Mouse (Mus musculus) heart, embryonic 16.5 days (tissue): ENCODE data around the gene Gm47959. TPM values are rescaled to one million over a fixed set of nuclear protein-coding genes. Genes with fewer than 3 reads are reported as not detected.

Experiments used
- ATAC-seq: fragments of 200-750 bp; cut with Nextera tagmentation; replicated peaks from 2 replicates; pipeline ENCODE4 v1.8.0; 2017; ENCODE audit warnings: moderate number of reproducible peaks; ENCODE audit not compliant: insufficient read depth, low FRiP score; ENCODE audit errors: extremely low read depth
- H3K27ac ChIP-seq: fragments of 300-500 bp; sonication (generic); 2 replicates; pipeline ENCODE4 v1.5.1; 2014; ENCODE audit warnings: mild to moderate bottlenecking, low read length, control low read depth, moderate library complexity
- H3K27me3 ChIP-seq: fragments of 300-500 bp; sonication (generic); 2 replicates; pipeline ENCODE4 v1.6.1; 2014; ENCODE audit warnings: low read length, mixed read lengths; ENCODE audit not compliant: control insufficient read depth, insufficient read depth
- H3K36me3 ChIP-seq: fragments of 300-500 bp; sonication (generic); 2 replicates; pipeline ENCODE4 v1.6.1; 2014; ENCODE audit not compliant: control insufficient read depth, insufficient read depth
- H3K4me1 ChIP-seq: fragments of 300-500 bp; sonication (generic); 2 replicates; pipeline ENCODE4 v1.6.1; 2014; ENCODE audit warnings: low read length, mixed read lengths; ENCODE audit not compliant: control insufficient read depth, insufficient read depth
- H3K4me2 ChIP-seq: fragments of 300-500 bp; sonication (generic); 2 replicates; pipeline ENCODE4 v1.6.1; 2014; ENCODE audit warnings: low read depth, mild to moderate bottlenecking, control low read depth, low read length
- H3K4me3 ChIP-seq: fragments of 300-500 bp; sonication (generic); 2 replicates; pipeline ENCODE4 v1.5.1; 2014; ENCODE audit warnings: mild to moderate bottlenecking, control low read depth, low read length
- H3K9ac ChIP-seq: fragments of 300-500 bp; sonication (generic); 2 replicates; pipeline ENCODE4 v1.6.1; 2014; ENCODE audit warnings: low read length, control low read depth
- H3K9me3 ChIP-seq: fragments of 300-500 bp; sonication (generic); replicated peaks from 2 replicates; pipeline ENCODE4 v1.6.1; 2016; ENCODE audit warnings: low read length; ENCODE audit not compliant: control insufficient read depth
- WGBS: fragments of 180-500 bp; shearing (Covaris S2); extraction: QIAGEN DNeasy Blood & Tissue Kit; methylation state at CpG from one replicate; pipeline ENCODE4 v1.1.7; 2014; 5-methylcytosine and 5-hydroxymethylcytosine counted together
- polyA plus RNA-seq: library from polyadenylated mRNA; unstranded; fragments of >200 nt; fragmentation: Nextera tagmentation; extraction: Ambion mirVana; gene quantifications from 2 replicates; pipeline ENCODE4 v1.2.1, GENCODE M21; 2015

Gm47959 gene
- polyA plus RNA-seq, 1 experiment from 2014 or later = not detected

DNA sequence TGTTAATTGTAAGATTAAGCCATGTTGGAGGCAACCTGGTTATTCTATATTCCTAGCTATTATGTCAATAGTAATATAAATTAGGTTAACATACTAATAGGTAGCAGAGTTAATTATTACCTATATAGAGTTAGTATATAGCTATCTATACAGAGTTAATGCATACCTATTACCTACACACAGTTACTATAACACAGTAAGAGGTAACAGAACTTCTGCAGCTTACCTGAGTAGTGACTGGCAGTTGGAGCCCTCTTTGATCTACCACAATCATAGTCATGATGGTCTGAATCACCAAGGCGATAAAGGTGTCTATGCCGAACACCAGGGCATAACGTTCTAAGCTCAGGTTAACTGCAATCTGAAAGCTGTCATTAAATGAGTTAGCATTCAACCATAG lies 14.1 kb downstream of the Gm47959 start:
- no peak overlapping the region for H3K4me3 ChIP-seq
- H3K9me3 ChIP-seq = 0 out of 2 replicates have a peak, but pooled peaks cover 5% of the 10 kb centered on the region
- H3K9ac ChIP-seq = no peak overlapping the region
- H3K4me1 ChIP-seq = no peaks in the 10 kb centered on the region
- no peaks in the 10 kb centered on the region for H3K27me3 ChIP-seq
- no peak overlapping the region for H3K4me2 ChIP-seq
- 88% methylated on average over 3 of the region's 3 CpGs for WGBS
- no peak for ATAC-seq
- H3K36me3 ChIP-seq = no peaks in the 10 kb centered on the region
- H3K27ac ChIP-seq = no peak overlapping the region

DNA sequence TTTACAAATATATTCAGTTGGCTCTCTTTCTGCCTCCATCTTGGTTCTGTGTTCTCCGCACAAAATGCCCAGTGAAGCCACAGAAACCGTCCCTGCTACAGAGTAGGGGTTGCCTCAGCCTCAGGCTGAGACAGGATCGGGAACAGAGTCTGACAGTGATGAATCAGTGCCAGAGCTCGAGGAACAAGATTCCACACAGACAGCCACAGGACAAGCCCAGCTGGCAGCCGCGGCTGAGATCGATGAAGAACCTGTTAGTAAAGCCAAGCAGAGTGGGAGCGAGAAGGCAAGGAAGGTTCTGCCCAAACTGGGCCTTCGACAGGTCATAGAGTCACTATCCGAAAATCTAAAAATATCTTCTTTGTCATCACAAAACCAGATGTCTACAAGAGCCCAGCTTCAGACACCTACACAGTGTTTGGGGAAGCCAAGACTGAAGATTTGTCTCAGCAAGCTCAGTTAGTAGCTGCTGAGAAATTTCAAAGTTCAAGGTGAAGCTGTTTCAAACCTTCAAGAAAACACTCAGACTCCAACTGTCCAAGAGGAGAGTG lies 15.1 kb downstream of the Gm47959 start:
- Histone ChIP-seq H3K4me1 (no peaks in the 10 kb centered on the region), H3K4me2 (no peak overlapping the region), H3K9ac (no peak overlapping the region), H3K27ac (no peak overlapping the region), H3K36me3 (no peaks in the 10 kb centered on the region), H3K9me3 (0 out of 2 replicates have a peak, but pooled peaks cover 5% of the 10 kb centered on the region), H3K27me3 (no peaks in the 10 kb centered on the region), H3K4me3 (no peak overlapping the region)
- no peak for ATAC-seq
- 59% methylated on average over 10 of the region's 10 CpGs for WGBS

DNA sequence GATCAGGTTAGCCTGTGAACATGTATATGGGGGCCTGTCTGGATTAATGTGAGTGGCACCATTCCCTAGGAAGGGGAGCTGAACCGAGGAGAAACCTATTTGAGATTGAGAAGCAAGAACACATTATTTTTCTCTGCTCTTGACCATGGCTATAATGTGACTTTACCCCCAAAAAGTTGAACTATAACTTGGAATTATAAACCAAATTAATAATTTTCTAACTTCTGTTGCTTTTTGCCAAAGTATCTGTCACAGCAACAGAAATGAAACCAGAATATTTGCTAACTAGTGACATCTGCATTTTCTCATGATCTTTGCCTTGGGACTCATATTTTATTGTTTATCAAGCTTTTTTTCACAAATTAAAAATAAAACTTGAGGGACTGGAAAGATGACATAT lies 16.2 kb downstream of the Gm47959 start:
- Histone ChIP-seq H3K4me1 (no peaks in the 10 kb centered on the region), H3K9me3 (0 out of 2 replicates have a peak, but pooled peaks cover 3% of the 10 kb centered on the region), H3K4me2 (no peak overlapping the region), H3K9ac (no peak overlapping the region), H3K4me3 (no peak overlapping the region), H3K36me3 (no peaks in the 10 kb centered on the region), H3K27ac (no peak overlapping the region), H3K27me3 (no peaks in the 10 kb centered on the region)
- ATAC-seq = no peak
- 70% methylated on average over 1 of the region's 1 CpGs for WGBS

DNA sequence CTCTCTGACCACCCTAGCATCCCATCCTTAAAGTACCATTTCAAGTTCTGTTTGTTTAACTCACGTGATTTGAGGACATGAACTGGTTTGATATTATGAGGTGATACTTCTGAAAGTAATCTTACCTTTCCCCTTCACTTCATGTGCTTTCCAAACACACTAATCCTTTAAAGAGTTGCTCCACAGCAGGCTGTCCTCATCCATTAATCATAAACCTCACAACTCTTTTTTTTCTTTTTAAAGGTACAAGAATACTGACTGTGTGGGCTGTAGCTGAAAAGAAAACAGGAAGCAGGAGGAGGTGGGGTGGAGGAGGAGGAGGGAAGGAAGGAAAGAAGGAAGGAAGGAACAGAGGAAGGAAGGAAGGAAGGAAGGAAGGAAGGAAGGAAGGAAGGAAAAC lies 31.6 kb downstream of the Gm47959 start:
- no peaks in the 10 kb centered on the region for H3K36me3 ChIP-seq
- no peaks in the 10 kb centered on the region for H3K4me1 ChIP-seq
- no peaks in the 10 kb centered on the region for H3K27me3 ChIP-seq
- no peak overlapping the region for H3K4me2 ChIP-seq
- ATAC-seq = no peak
- H3K9ac ChIP-seq = no peak overlapping the region
- no peak overlapping the region for H3K27ac ChIP-seq
- no peaks in the 10 kb centered on the region for H3K9me3 ChIP-seq
- WGBS = 69% methylated on average over 1 of the region's 1 CpGs
- H3K4me3 ChIP-seq = no peak overlapping the region

DNA sequence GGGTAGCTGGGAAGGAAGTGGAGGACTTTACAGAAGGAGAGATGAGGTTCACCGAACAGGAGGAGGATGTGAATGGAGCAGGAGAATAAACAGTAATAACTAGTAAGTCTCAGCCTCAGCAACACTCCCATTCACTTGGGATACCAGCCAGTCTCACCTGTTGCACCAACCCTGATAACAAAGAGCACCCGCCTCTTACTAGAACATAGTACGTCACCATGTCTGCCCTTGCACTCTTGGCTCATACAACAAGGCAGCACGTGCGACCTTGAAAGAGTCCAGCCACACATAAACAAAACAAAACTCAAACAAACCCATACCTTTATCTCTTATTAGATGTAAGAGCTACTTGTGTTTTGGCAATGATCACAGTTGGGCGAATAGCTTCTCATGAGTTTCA lies 32.2 kb downstream of the Gm47959 start:
- Histone ChIP-seq H3K4me2 (no peak overlapping the region), H3K4me1 (0 out of 2 replicates have a peak, but pooled peaks cover under 1% of the 10 kb centered on the region), H3K9ac (no peak overlapping the region), H3K27me3 (no peaks in the 10 kb centered on the region), H3K9me3 (no peaks in the 10 kb centered on the region), H3K36me3 (no peaks in the 10 kb centered on the region), H3K4me3 (no peak overlapping the region), H3K27ac (no peak overlapping the region)
- 78% methylated on average over 6 of the region's 6 CpGs for WGBS
- no peak for ATAC-seq

DNA sequence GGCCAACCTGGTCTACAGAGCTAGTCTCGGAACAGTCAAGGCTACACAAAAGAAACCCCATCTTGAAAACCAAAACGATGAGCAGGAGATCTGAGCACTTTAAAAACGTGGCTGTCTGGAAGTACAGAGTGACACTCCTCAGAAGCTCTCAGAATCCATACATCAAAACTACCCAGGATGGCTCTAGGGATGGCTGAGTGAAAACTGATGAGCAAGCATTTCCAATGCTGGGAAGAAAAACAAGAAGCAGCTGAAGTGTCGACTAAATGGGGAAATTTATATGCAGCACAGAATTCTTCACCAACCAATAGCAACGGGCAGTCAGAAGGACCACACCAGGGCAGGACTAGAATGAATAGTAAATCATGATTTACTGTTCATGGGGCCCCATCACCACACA lies 34.2 kb downstream of the Gm47959 start:
- Histone ChIP-seq H3K4me3 (no peak overlapping the region), H3K27me3 (no peaks in the 10 kb centered on the region), H3K36me3 (no peaks in the 10 kb centered on the region), H3K4me1 (0 out of 2 replicates have a peak, but pooled peaks cover 5% of the 10 kb centered on the region), H3K4me2 (no peak overlapping the region), H3K9ac (no peak overlapping the region), H3K27ac (no peak overlapping the region), H3K9me3 (no peaks in the 10 kb centered on the region)
- ATAC-seq = no peak
- WGBS = 67% methylated on average over 5 of the region's 5 CpGs

DNA sequence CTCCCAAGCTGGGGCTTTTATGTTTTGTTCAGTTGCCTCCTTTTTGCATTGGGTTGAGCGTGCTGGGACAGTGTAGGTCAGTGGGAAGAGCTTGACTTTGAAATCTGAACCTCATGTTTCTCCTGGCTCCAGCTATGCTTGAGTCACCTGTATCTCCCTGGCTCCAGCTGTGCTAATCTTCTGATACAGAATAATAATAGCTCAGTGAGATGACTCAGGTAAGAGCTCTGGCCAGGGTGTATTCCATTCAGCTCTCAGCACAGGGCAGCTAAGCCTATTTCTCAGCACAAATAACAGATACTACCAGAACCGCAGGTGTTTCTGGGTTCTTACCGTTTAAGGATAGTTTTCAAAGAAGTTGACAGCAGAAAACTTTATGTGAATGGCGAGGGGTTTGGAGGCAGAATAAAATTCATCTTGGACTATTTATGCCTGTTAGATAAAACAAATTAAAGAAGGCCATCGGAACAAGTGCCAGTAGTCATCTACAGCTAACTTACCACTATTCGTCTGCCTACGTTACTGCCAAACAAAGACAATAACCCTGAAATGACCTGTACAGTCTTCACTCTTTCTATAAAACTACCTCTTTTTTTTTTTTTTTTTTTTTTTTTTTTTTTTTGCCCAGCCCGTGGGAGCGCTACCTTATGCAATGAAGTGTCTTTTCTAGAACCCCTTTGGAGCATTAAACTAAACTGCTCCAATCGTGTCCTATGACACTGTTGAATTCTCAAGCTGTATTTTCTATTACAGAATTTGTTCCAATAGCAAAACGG lies 36.7 kb downstream of the Gm47959 start:
- Histone ChIP-seq H3K27ac (no peak overlapping the region), H3K4me3 (no peak overlapping the region), H3K9ac (no peak overlapping the region), H3K9me3 (no peaks in the 10 kb centered on the region), H3K4me2 (peak overlapping the region; percentile 69; the same call in 1 of the 2 replicates), H3K27me3 (no peaks in the 10 kb centered on the region), H3K36me3 (no peaks in the 10 kb centered on the region), H3K4me1 (0 out of 2 replicates have a peak, but pooled peaks cover 5% of the 10 kb centered on the region)
- WGBS = 77% methylated on average over 11 of the region's 11 CpGs
- no peak for ATAC-seq

DNA sequence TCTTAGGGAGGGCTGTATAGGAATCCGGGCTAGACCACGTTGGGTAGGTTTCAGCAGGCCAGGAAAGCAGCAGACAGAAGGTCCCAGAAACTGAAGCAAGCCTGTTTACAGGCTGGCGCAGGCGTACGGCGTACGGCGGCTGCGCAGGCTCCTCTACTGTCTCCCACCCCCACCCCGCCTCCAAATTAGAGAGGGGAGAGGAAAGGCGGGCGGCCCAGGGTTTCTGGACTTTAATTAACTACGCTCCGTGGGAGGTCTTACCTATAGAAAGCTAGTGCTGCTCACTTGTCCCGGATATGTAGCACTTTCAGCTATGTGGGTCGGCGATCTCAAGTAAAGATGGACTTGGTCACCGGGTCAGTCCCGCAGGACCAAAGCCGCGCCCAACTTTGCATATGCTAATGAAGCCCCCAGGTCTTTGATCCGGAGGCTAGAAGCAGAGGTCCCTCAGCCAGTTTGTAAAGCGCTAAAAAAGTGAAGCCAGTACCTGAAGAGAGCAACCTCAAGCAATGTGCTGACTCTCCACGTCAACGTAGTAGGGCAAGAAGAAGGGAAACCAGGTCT lies 37.8 kb downstream of the Gm47959 start, which contains the start of gene Slc19a3:
Gene Slc19a3 (minus strand): TSS at position 340 of the 564 bp plus-strand sequence.
- WGBS = 1% methylated on average over 25 of the region's 25 CpGs
- peak within 1 kb of the TSS; percentile 37 for H3K27ac ChIP-seq
- peak within 1 kb of the TSS; percentile 59 for H3K4me3 ChIP-seq
- no peaks in the 10 kb centered on the region for H3K9me3 ChIP-seq
- H3K9ac ChIP-seq = peak within 1 kb of the TSS; percentile 61
- no peaks in the 10 kb centered on the region for H3K27me3 ChIP-seq
- no peaks in the 10 kb centered on the region for H3K36me3 ChIP-seq
- H3K4me2 ChIP-seq = peak within 1 kb of the TSS; percentile 69
- 0 out of 2 replicates have a peak, but pooled peaks cover 5% of the 10 kb centered on the region for H3K4me1 ChIP-seq
- ATAC-seq = peak; percentile 86

DNA sequence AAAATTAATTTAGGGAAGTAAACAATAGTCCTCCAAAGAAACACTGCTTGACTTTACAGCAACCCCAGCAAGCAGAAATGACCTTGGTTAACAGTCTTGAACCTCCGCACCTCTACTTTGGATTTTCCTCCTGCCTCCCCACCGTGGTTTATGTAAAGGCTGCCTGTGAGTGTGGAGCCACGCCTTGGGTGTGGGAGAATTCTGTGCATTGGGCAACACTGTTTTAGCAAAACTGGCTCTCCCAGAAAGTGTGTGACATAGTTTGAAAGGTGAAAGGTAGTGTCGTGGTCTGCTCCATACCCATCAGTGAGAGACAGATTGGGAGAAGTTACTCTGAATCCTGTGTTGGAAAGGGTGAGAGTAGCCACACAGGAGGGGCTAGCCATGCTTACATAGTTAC lies 38.7 kb downstream of the Gm47959 start:
- Histone ChIP-seq H3K9ac (no peak overlapping the region), H3K36me3 (no peaks in the 10 kb centered on the region), H3K4me3 (no peak overlapping the region), H3K27ac (no peak overlapping the region), H3K4me1 (0 out of 2 replicates have a peak, but pooled peaks cover 5% of the 10 kb centered on the region), H3K9me3 (no peaks in the 10 kb centered on the region), H3K4me2 (no peak overlapping the region), H3K27me3 (no peaks in the 10 kb centered on the region)
- WGBS = 82% methylated on average over 4 of the region's 4 CpGs
- ATAC-seq = no peak
